Mouse (Mus musculus) testis, adult 2 months (tissue): Measurements from ENCODE around the gene Pigs. TPM values are rescaled to one million over a fixed set of nuclear protein-coding genes. Genes with fewer than 3 reads are reported as not detected.

ENCODE experiments used
- H3K27ac ChIP-seq: fragments of 200-500 bp; 2 replicates; pipeline ENCODE4 v1.5.1; 2012; ENCODE audit warnings: low read depth, low read length; ENCODE audit not compliant: control insufficient read depth, insufficient read depth
- H3K27me3 ChIP-seq: fragments of 200-500 bp; 2 replicates; pipeline ENCODE4 v1.6.1; 2012; ENCODE audit warnings: mild to moderate bottlenecking, low read length, moderate library complexity; ENCODE audit not compliant: control insufficient read depth, insufficient read depth
- H3K36me3 ChIP-seq: fragments of 200-500 bp; 2 replicates; pipeline ENCODE4 v1.6.1; 2012; ENCODE audit warnings: mild to moderate bottlenecking, low read length; ENCODE audit not compliant: control insufficient read depth, insufficient read depth
- H3K4me1 ChIP-seq: fragments of 200-500 bp; 2 replicates; pipeline ENCODE4 v1.6.1; 2012; ENCODE audit warnings: low read length; ENCODE audit not compliant: control insufficient read depth, insufficient read depth
- H3K4me3 ChIP-seq: fragments of 200-500 bp; 2 replicates; pipeline ENCODE4 v1.5.1; 2012; ENCODE audit warnings: low read depth, mild to moderate bottlenecking, low read length, moderate library complexity, mixed read lengths; ENCODE audit not compliant: control insufficient read depth
- CTCF ChIP-seq: fragments of 200-500 bp; IDR thresholded peaks from 2 replicates; pipeline ENCODE4 v1.5.1; 2012; ENCODE audit warnings: low read depth, mild to moderate bottlenecking, inconsistent platforms, low read length, moderate library complexity; ENCODE audit not compliant: control insufficient read depth, insufficient read depth, insufficient replicate concordance
- POLR2A ChIP-seq: fragments of 200-500 bp; IDR thresholded peaks from 2 replicates; pipeline ENCODE4 v1.6.1; 2012; ENCODE audit warnings: low read depth, mild to moderate bottlenecking, inconsistent platforms, low read length, moderate library complexity; ENCODE audit not compliant: control insufficient read depth
- polyA plus RNA-seq: library from polyadenylated mRNA; depleted of rRNA; stranded (reverse); fragments of >200 nt; gene quantifications from 2 replicates; pipeline ENCODE4 v1.2.3, GENCODE M21; 2012

Gene Pigs
- polyA plus RNA-seq, 1 experiment, result 69.7 TPM

GRCm38 (mm10) chr11:78372166-78372565, 44.0 kb downstream of the Pigs start:
- Histone ChIP-seq H3K27ac (no peak overlapping the region), H3K27me3 (no peaks in the 10 kb centered on the region), H3K36me3 (no peaks in the 10 kb centered on the region), H3K4me3 (no peak overlapping the region), H3K4me1 (no peaks in the 10 kb centered on the region)
- TF ChIP-seq POLR2A (no peak), CTCF (no peak)

GRCm38 (mm10) chr11:78372610-78373009, 44.4 kb downstream of the Pigs start:
- H3K4me3 ChIP-seq, result no peak overlapping the region
- TF ChIP-seq CTCF (no peak), POLR2A (no peak)
- H3K27me3 ChIP-seq, result no peaks in the 10 kb centered on the region
- no peaks in the 10 kb centered on the region for H3K4me1 ChIP-seq
- H3K36me3 ChIP-seq, result no peaks in the 10 kb centered on the region
- H3K27ac ChIP-seq, result no peak overlapping the region

- H3K27ac ChIP-seq, result no peak overlapping the region
- no peak for TF ChIP-seq CTCF
- no peak for TF ChIP-seq POLR2A
- no peaks in the 10 kb centered on the region for H3K27me3 ChIP-seq
- no peak overlapping the region for H3K4me3 ChIP-seq
- H3K36me3 ChIP-seq, result no peaks in the 10 kb centered on the region
- no peaks in the 10 kb centered on the region for H3K4me1 ChIP-seq
Measured at GRCm38 (mm10) chr11:78374147-78374546, 45.9 kb downstream of the Pigs start.

- H3K4me3 ChIP-seq, result no peak overlapping the region
- H3K36me3 ChIP-seq, result no peaks in the 10 kb centered on the region
- H3K27me3 ChIP-seq, result no peaks in the 10 kb centered on the region
- no peaks in the 10 kb centered on the region for H3K4me1 ChIP-seq
- TF ChIP-seq CTCF, result no peak
- TF ChIP-seq POLR2A, result no peak
- no peak overlapping the region for H3K27ac ChIP-seq
Measured at GRCm38 (mm10) chr11:78377549-78378159, 49.4 kb downstream of the Pigs start.

GRCm38 (mm10) chr11:78380351-78380750, 52.1 kb downstream of the Pigs start:
- no peak overlapping the region for H3K4me3 ChIP-seq
- H3K36me3 ChIP-seq, result no peaks in the 10 kb centered on the region
- peaks cover 6% of the 10 kb centered on the region for H3K4me1 ChIP-seq
- H3K27me3 ChIP-seq, result no peaks in the 10 kb centered on the region
- TF ChIP-seq CTCF, result no peak
- TF ChIP-seq POLR2A, result no peak
- H3K27ac ChIP-seq, result no peak overlapping the region

- Histone ChIP-seq H3K27me3 (no peaks in the 10 kb centered on the region), H3K4me1 (peaks cover 9% of the 10 kb centered on the region), H3K27ac (no peak overlapping the region), H3K36me3 (no peaks in the 10 kb centered on the region), H3K4me3 (no peak overlapping the region)
- TF ChIP-seq CTCF (no peak), POLR2A (no peak)
Measured at GRCm38 (mm10) chr11:78380996-78381395, 52.8 kb downstream of the Pigs start.

GRCm38 (mm10) chr11:78382286-78382685, 54.1 kb downstream of the Pigs start:
- TF ChIP-seq POLR2A (no peak), CTCF (no peak)
- peaks cover 9% of the 10 kb centered on the region for H3K4me1 ChIP-seq
- no peak overlapping the region for H3K27ac ChIP-seq
- H3K27me3 ChIP-seq, result no peaks in the 10 kb centered on the region
- H3K36me3 ChIP-seq, result no peaks in the 10 kb centered on the region
- H3K4me3 ChIP-seq, result no peak overlapping the region
